Comparison of ENCODE assay signal across 12 mouse cellular contexts in the genomic region with DNA sequence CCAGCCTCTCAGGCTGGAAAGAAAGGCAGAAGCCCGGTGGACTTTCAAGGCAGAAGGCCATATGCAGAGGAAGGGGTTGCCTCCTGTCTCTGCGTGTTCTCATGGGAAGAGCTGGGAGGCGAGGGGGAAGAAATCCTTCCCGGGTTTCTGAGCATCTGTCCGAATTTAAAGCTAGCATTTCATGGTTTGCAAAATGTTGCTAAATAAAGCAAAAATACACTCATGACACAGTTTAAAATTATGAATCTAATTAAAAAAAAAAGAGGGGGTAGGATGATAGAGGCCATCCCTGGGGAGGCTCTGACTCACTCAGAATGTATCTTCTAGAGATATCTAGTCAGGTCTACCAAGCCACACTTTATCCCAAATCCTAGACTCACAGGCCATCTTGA.
DNase-seq lines count a peak whose midpoint lies in the region; ATAC-seq lines count a peak whose summit lies in the region.
"Had no signal": no experiment of that assay in that cellular context is flagged by ENCODE, and none has a peak within 500 bp of the region (broad histone marks: within the 10 kb centered on the region; RNA-seq: fewer than 3 reads in every experiment).

No protein-coding gene starts in this region.

- H3K36me3 ChIP-seq in heart, embryonic 11.5 days (ENCODE audit: control insufficient read depth, insufficient read depth, low read length): no peaks in the 10 kb centered on the region
- no peaks in the 10 kb centered on the region for H3K36me3 ChIP-seq in embryonic facial prominence, embryonic 14.5 days (ENCODE audit: control insufficient read depth, insufficient read depth, low read length)
- no peaks in the 10 kb centered on the region for H3K36me3 ChIP-seq in neural tube, embryonic 12.5 days
- H3K36me3 ChIP-seq: liver, embryonic 13.5 days; midbrain, embryonic 15.5 days had no signal

- H3K9me3 ChIP-seq in heart, embryonic 11.5 days (replicated peaks; ENCODE audit: control insufficient read depth, low read length): no peaks in the 10 kb centered on the region
- no peaks in the 10 kb centered on the region for H3K9me3 ChIP-seq in embryonic facial prominence, embryonic 14.5 days (ENCODE audit: control insufficient read depth, low read length)
- H3K9me3 ChIP-seq in neural tube, embryonic 12.5 days: no peaks in the 10 kb centered on the region
- H3K9me3 ChIP-seq: liver, embryonic 13.5 days; midbrain, embryonic 15.5 days had no signal

- peak overlapping the region; percentile 47; the same call in 1 of the 2 replicates for H3K4me2 ChIP-seq in heart, embryonic 11.5 days
- peak overlapping the region; percentile 6; the same call in 1 of the 2 replicates for H3K4me2 ChIP-seq in embryonic facial prominence, embryonic 14.5 days (ENCODE audit: low read depth, low read length)
- H3K4me2 ChIP-seq in neural tube, embryonic 12.5 days (replicated peaks): peak overlapping the region; percentile 24
- H3K4me2 ChIP-seq: liver, embryonic 13.5 days; midbrain, embryonic 15.5 days had no signal

- ATAC-seq in heart, embryonic 11.5 days (replicated peaks; ENCODE audit: insufficient number of reproducible peaks, low FRiP score, low TSS enrichment): no peak
- no peak for ATAC-seq in embryonic facial prominence, embryonic 14.5 days (ENCODE audit: low read depth)
- no peak for ATAC-seq in neural tube, embryonic 12.5 days (ENCODE audit: low FRiP score, low read depth)
- ATAC-seq: midbrain, embryonic 15.5 days had no signal

- H3K27me3 ChIP-seq in heart, embryonic 11.5 days (ENCODE audit: control insufficient read depth, insufficient read depth, low read length): no peaks in the 10 kb centered on the region
- H3K27me3 ChIP-seq in embryonic facial prominence, embryonic 14.5 days (replicated peaks; ENCODE audit: control insufficient read depth, insufficient read depth, low read length): no peaks in the 10 kb centered on the region
- H3K27me3 ChIP-seq in neural tube, embryonic 12.5 days (replicated peaks): peaks cover 6% of the 10 kb centered on the region; the same call in 1 of the 2 replicates
- H3K27me3 ChIP-seq: liver, embryonic 13.5 days; midbrain, embryonic 15.5 days had no signal

- no peak overlapping the region for H3K4me3 ChIP-seq in heart, embryonic 11.5 days (ENCODE audit: low read depth, low read length)
- no peak overlapping the region for H3K4me3 ChIP-seq in embryonic facial prominence, embryonic 14.5 days (ENCODE audit: low read depth, low read length)
- no peak overlapping the region for H3K4me3 ChIP-seq in neural tube, embryonic 12.5 days
- H3K4me3 ChIP-seq: liver, embryonic 13.5 days; midbrain, embryonic 15.5 days had no signal

- peak overlapping the region; percentile 62 for H3K9ac ChIP-seq in heart, embryonic 11.5 days (ENCODE audit: low read depth, low read length)
- H3K9ac ChIP-seq in embryonic facial prominence, embryonic 14.5 days (ENCODE audit: low read depth, low read length): no peak overlapping the region
- H3K9ac ChIP-seq in neural tube, embryonic 12.5 days: no peak overlapping the region
- H3K9ac ChIP-seq: liver, embryonic 13.5 days; midbrain, embryonic 15.5 days had no signal

- H3K4me1 ChIP-seq in heart, embryonic 11.5 days (ENCODE audit: control insufficient read depth, insufficient read depth, low read length): peaks cover 64% of the 10 kb centered on the region
- peaks cover 59% of the 10 kb centered on the region for H3K4me1 ChIP-seq in embryonic facial prominence, embryonic 14.5 days (ENCODE audit: control insufficient read depth, insufficient read depth, low read length)
- peaks cover 20% of the 10 kb centered on the region for H3K4me1 ChIP-seq in neural tube, embryonic 12.5 days

- H3K27ac ChIP-seq in heart, embryonic 11.5 days (ENCODE audit: low read depth, low read length): peak overlapping the region; percentile 86
- peak overlapping the region; percentile 81 for H3K27ac ChIP-seq in embryonic facial prominence, embryonic 14.5 days (replicated peaks; ENCODE audit: low read depth, low read length)
- no peak overlapping the region for H3K27ac ChIP-seq in neural tube, embryonic 12.5 days
- H3K27ac ChIP-seq: liver, embryonic 13.5 days; midbrain, embryonic 15.5 days had no signal

- intact Hi-C loops in left cerebral cortex, postnatal 14 days (cut with DNase I): no loop called here

- 57% methylated on average over 5 of the region's 5 CpGs for WGBS in heart, embryonic 11.5 days (ENCODE audit: insufficient replicate concordance)
- 35% methylated on average over 5 of the region's 5 CpGs for WGBS in embryonic facial prominence, embryonic 14.5 days
- 50% methylated on average over 5 of the region's 5 CpGs for WGBS in neural tube, embryonic 12.5 days

- DNase-seq in heart, adult 9 months (ENCODE audit: low spot score in 2 of 2): no peak
- peak; percentile 23 to 52 for DNase-seq in left cerebral cortex, postnatal 14 days (ENCODE audit: low spot score in 2 of 2)
- DNase-seq in left cerebral cortex, adult 11 months (ENCODE audit: low spot score): no peak
- no peak for DNase-seq in embryonic facial prominence, embryonic 14.5 days (ENCODE audit: low spot score)
- DNase-seq in urinary bladder, postnatal 25 days (ENCODE audit: low spot score): no peak
- DNase-seq in urinary bladder, postnatal 10 days (ENCODE audit: low spot score): no peak
- DNase-seq: kidney, postnatal 14 days; liver, embryonic 13.5 days; thymus, adult 18-20 months had no signal

Comparison
In these comparisons a context has a peak if more than half of its experiments do, and no peak if none do; other contexts are left out.
1. DNase-seq: peak in left cerebral cortex, postnatal 14 days (2 of 2); none in heart, adult 9 months (0 of 2), left cerebral cortex, adult 11 months (single experiment), embryonic facial prominence, embryonic 14.5 days (single experiment), urinary bladder, postnatal 25 days (single experiment) and urinary bladder, postnatal 10 days (single experiment).
2. Peak in every context shown above with its lines, with median percentiles within 50 percentile points of each other: H3K4me2 ChIP-seq.